Mouse (Mus musculus) heart, adult 10 weeks (tissue): ENCODE measurements around the gene Aplf. TPM values are rescaled to one million over a fixed set of nuclear protein-coding genes. Genes with fewer than 3 reads are reported as not detected.

Experiments used
- polyA plus RNA-seq: library from polyadenylated mRNA; stranded (reverse); fragments of 350-450 nt; fragmentation: Illumina TruSeq; extraction: RNeasy Lipid Tissue Mini Kit (QIAGEN cat#74804); gene quantifications from one replicate; pipeline ENCODE4 v1.2.3, GENCODE M21; 2014; ENCODE audit warnings: low read depth, low replicate concordance

Gene Aplf
- 2.7 TPM for polyA plus RNA-seq

GRCm38 (mm10) chr6:87671771-87672517, at the start of gene Aplf:
Gene Aplf (minus strand): TSS chr6:87672193.

GRCm38 (mm10) chr6:87590394-87591281, 81.4 kb downstream of the Aplf start, which contains the start of gene Prokr1:
Gene Prokr1 (minus strand): TSS chr6:87590743.

Other genes starting within 250 kb of the Aplf start
- gene Bmp10, start 243.2 kb downstream of the Aplf start, polyA plus RNA-seq, result 99.1 TPM
- gene Arhgap25, start 138.9 kb downstream of the Aplf start, polyA plus RNA-seq, result 3.2 TPM
- 0.13 TPM for gene Prokr1, start 81.5 kb downstream of the Aplf start, polyA plus RNA-seq
- 2.1 TPM for gene Efcc1, start 58.7 kb upstream of the Aplf start, polyA plus RNA-seq
- gene Gp9, start 105.9 kb upstream of the Aplf start, polyA plus RNA-seq, result not detected
- gene Rab43, start 140.0 kb upstream of the Aplf start, polyA plus RNA-seq, result 6.0 TPM
- 2.8 TPM for gene Gm45140, start 163.6 kb upstream of the Aplf start, polyA plus RNA-seq
- 20.9 TPM for gene Isy1, start 166.6 kb upstream of the Aplf start, polyA plus RNA-seq
- gene Cnbp, start 178.9 kb upstream of the Aplf start, polyA plus RNA-seq, result 440 TPM
- gene Copg1, start 215.6 kb upstream of the Aplf start, polyA plus RNA-seq, result 44.3 TPM
- gene Hmces, start 241.7 kb upstream of the Aplf start, polyA plus RNA-seq, result 10.0 TPM